Mouse (Mus musculus) bone marrow, adult 2 months (tissue): ENCODE measurements around the gene Aunip.

Source experiments
- CTCF ChIP-seq: fragments of 200-500 bp; IDR thresholded peaks from 2 replicates; pipeline ENCODE4 v1.5.1; 2011; ENCODE audit warnings: low read length, control low read depth; ENCODE audit not compliant: control insufficient read depth, insufficient read depth
- POLR2A ChIP-seq: fragments of 200-500 bp; IDR thresholded peaks from 2 replicates; pipeline ENCODE4 v1.6.1; 2011; ENCODE audit warnings: low read depth, mild to moderate bottlenecking, control low read depth, low read length, borderline replicate concordance; ENCODE audit not compliant: control insufficient read depth

GRCm38 (mm10) chr4:134466381-134467262 lies 44.2 kb upstream of the Aunip start:
- no peak for TF ChIP-seq CTCF
- TF ChIP-seq POLR2A = no peak
